Mouse (Mus musculus) kidney, adult 2 months (tissue): ENCODE data around the gene Ino80e. TPM values are rescaled to one million over a fixed set of nuclear protein-coding genes. Genes with fewer than 3 reads are reported as not detected.

Experiments
- DNase-seq: peaks from one replicate; pipeline ENCODE4 v3.0.0; 2021
- H3K27ac ChIP-seq: fragments of 200-500 bp; 2 replicates; pipeline ENCODE4 v1.5.1; 2012; ENCODE audit warnings: low read depth, low read length, control low read depth, inconsistent platforms; ENCODE audit not compliant: insufficient read depth
- H3K27me3 ChIP-seq: fragments of 200-500 bp; replicated peaks from 2 replicates; pipeline ENCODE4 v1.6.1; 2012; ENCODE audit warnings: mild to moderate bottlenecking, moderate library complexity, low read length, inconsistent platforms; ENCODE audit not compliant: control insufficient read depth, insufficient read depth
- H3K36me3 ChIP-seq: fragments of 200-500 bp; 2 replicates; pipeline ENCODE4 v1.6.1; 2012; ENCODE audit warnings: mild to moderate bottlenecking, moderate library complexity, low read length, inconsistent platforms; ENCODE audit not compliant: control insufficient read depth, insufficient read depth
- H3K4me1 ChIP-seq: fragments of 200-500 bp; 2 replicates; pipeline ENCODE4 v1.6.1; 2011; ENCODE audit warnings: low read length; ENCODE audit not compliant: control insufficient read depth, insufficient read depth
- H3K4me3 ChIP-seq: fragments of 200-500 bp; 2 replicates; pipeline ENCODE4 v1.5.1; 2011; ENCODE audit warnings: mild to moderate bottlenecking, low read depth, low read length, control low read depth; ENCODE audit not compliant: insufficient read depth
- CTCF ChIP-seq: fragments of 200-500 bp; conservative IDR thresholded peaks from 2 replicates; pipeline ENCODE4 v1.5.1; 2011; ENCODE audit warnings: low read depth, mild to moderate bottlenecking, control low read depth, low read length, moderate library complexity, mixed read lengths; ENCODE audit not compliant: insufficient read depth, insufficient read length
- POLR2A ChIP-seq: fragments of 200-500 bp; IDR thresholded peaks from one replicate; pipeline ENCODE4 v1.6.1; 2011; ENCODE audit warnings: low read depth, low read length, control low read depth
- WGBS: fragments of 180-500 bp; shearing (Covaris S2); methylation state at CpG from one replicate; pipeline ENCODE4 v1.1.7; 2018; 5-methylcytosine and 5-hydroxymethylcytosine counted together
- polyA plus RNA-seq: library from polyadenylated mRNA; depleted of rRNA; stranded (reverse); fragments of >200 nt; gene quantifications from 2 replicates; pipeline ENCODE4 v1.2.3, GENCODE M21; 2012

The Ino80e gene
- polyA plus RNA-seq, 1 experiment = 39.6 TPM

- Histone ChIP-seq H3K27me3 (no peaks in the 10 kb centered on the region), H3K4me3 (no peak overlapping the region), H3K36me3 (no peaks in the 10 kb centered on the region), H3K4me1 (no peaks in the 10 kb centered on the region), H3K27ac (no peak overlapping the region)
- DNase-seq = no peak
- WGBS = 41% methylated on average over 8 of the region's 8 CpGs
- TF ChIP-seq CTCF (no peak), POLR2A (no peak)
Measured at GRCm38 (mm10) chr7:126815726-126816222, 46.4 kb downstream of the Ino80e start.

- Histone ChIP-seq H3K36me3 (no peaks in the 10 kb centered on the region), H3K27me3 (no peaks in the 10 kb centered on the region), H3K4me1 (no peaks in the 10 kb centered on the region), H3K27ac (no peak overlapping the region), H3K4me3 (no peak overlapping the region)
- TF ChIP-seq POLR2A (no peak), CTCF (no peak)
- DNase-seq = no peak
- WGBS = 61% methylated on average over 5 of the region's 5 CpGs
Measured at GRCm38 (mm10) chr7:126809723-126810369, 52.3 kb downstream of the Ino80e start.

- Histone ChIP-seq H3K4me3 (peak overlapping the region; percentile 64), H3K27ac (no peak overlapping the region), H3K4me1 (no peaks in the 10 kb centered on the region), H3K36me3 (no peaks in the 10 kb centered on the region), H3K27me3 (no peaks in the 10 kb centered on the region)
- DNase-seq = peak; percentile 96
- under 1% methylated on average over 43 of the region's 43 CpGs for WGBS
- no peak for TF ChIP-seq POLR2A
Measured at GRCm38 (mm10) chr7:126808703-126809455, 53.3 kb downstream of the Ino80e start.

- no peaks in the 10 kb centered on the region for H3K4me1 ChIP-seq
- no peak overlapping the region for H3K27ac ChIP-seq
- H3K27me3 ChIP-seq = no peaks in the 10 kb centered on the region
- TF ChIP-seq CTCF (no peak), POLR2A (no peak)
- 65% methylated on average over 4 of the region's 4 CpGs for WGBS
- H3K4me3 ChIP-seq = no peak overlapping the region
- no peak for DNase-seq
- H3K36me3 ChIP-seq = no peaks in the 10 kb centered on the region
Measured at GRCm38 (mm10) chr7:126807405-126807804, 54.8 kb downstream of the Ino80e start.

- peak; percentile 70 for DNase-seq
- TF ChIP-seq POLR2A (no peak), CTCF (no peak)
- WGBS = 60% methylated on average over 6 of the region's 6 CpGs
Measured at GRCm38 (mm10) chr7:126806956-126807355, 55.2 kb downstream of the Ino80e start.

GRCm38 (mm10) chr7:126803751-126804150 lies 58.4 kb downstream of the Ino80e start:
- Histone ChIP-seq H3K36me3 (no peaks in the 10 kb centered on the region), H3K4me1 (peaks cover 3% of the 10 kb centered on the region; the same call in 1 of the 2 replicates), H3K27ac (no peak overlapping the region), H3K27me3 (no peaks in the 10 kb centered on the region), H3K4me3 (no peak overlapping the region)
- TF ChIP-seq CTCF (no peak), POLR2A (no peak)
- no peak for DNase-seq

More at GRCm38 (mm10) chr7:126806956-126807355, 55.2 kb downstream of the Ino80e start:
- Histone ChIP-seq H3K4me1 (no peaks in the 10 kb centered on the region), H3K4me3 (no peak overlapping the region), H3K27ac (no peak overlapping the region), H3K27me3 (no peaks in the 10 kb centered on the region), H3K36me3 (no peaks in the 10 kb centered on the region)

- no peak for DNase-seq
- WGBS = 95% methylated on average over 6 of the region's 6 CpGs
- Histone ChIP-seq H3K4me3 (no peak overlapping the region), H3K27ac (no peak overlapping the region), H3K27me3 (no peaks in the 10 kb centered on the region), H3K4me1 (peaks cover 3% of the 10 kb centered on the region; the same call in 1 of the 2 replicates), H3K36me3 (no peaks in the 10 kb centered on the region)
- no peak for TF ChIP-seq CTCF
- no peak for TF ChIP-seq POLR2A
Measured at GRCm38 (mm10) chr7:126803181-126803580, 59.0 kb downstream of the Ino80e start.
